Mouse (Mus musculus) liver, adult 2 months (tissue): ENCODE measurements around the gene Tedc2.

Source experiments
- CTCF ChIP-seq: fragments of 200-500 bp; IDR thresholded peaks from 2 replicates; pipeline ENCODE4 v1.5.1; 2011; ENCODE audit warnings: low read depth, low read length, control low read depth
- POLR2A ChIP-seq: fragments of 200-500 bp; IDR thresholded peaks from 2 replicates; pipeline ENCODE4 v1.6.1; 2011; ENCODE audit warnings: low read length, control low read depth; ENCODE audit not compliant: insufficient read depth; ENCODE audit errors: extremely low read depth

GRCm38 (mm10) chr17:24201092-24201491, 19.6 kb downstream of the Tedc2 start:
- TF ChIP-seq CTCF (no peak), POLR2A (no peak)
